Mouse (Mus musculus) megakaryocyte, embryonic 14.5 days (primary cell): ENCODE results near the gene Nrp2. TPM values are rescaled to one million over a fixed set of nuclear protein-coding genes. Genes with fewer than 3 reads are reported as not detected.

Experiments
- H3K27me3 ChIP-seq: replicated peaks from 2 replicates; pipeline ENCODE3; 2012; ENCODE audit warnings: inconsistent platforms
- H3K36me3 ChIP-seq: replicated peaks from 2 replicates; pipeline ENCODE3; 2012; ENCODE audit warnings: low read length, inconsistent platforms, mixed read lengths
- H3K4me1 ChIP-seq: 2 replicates; pipeline ENCODE4 v1.6.1; 2012; ENCODE audit warnings: inconsistent platforms
- H3K4me3 ChIP-seq: replicated peaks from 2 replicates; pipeline ENCODE3; 2012; ENCODE audit warnings: moderate library complexity, mild to moderate bottlenecking, inconsistent platforms
- H3K9me3 ChIP-seq: 2 replicates; pipeline ENCODE4 v1.6.1; 2012; ENCODE audit warnings: inconsistent platforms
- FLI1 ChIP-seq: IDR thresholded peaks from 2 replicates; pipeline ENCODE4 v1.6.1; 2012; ENCODE audit warnings: low read length, inconsistent platforms, mixed read lengths
- GATA1 ChIP-seq: IDR thresholded peaks from 3 replicates; pipeline ENCODE4 v1.6.1; 2012; ENCODE audit warnings: mixed read lengths, low read length, inconsistent platforms, borderline replicate concordance
- polyA plus RNA-seq: library from polyadenylated mRNA; stranded (reverse); fragments of >175 nt; gene quantifications from 2 replicates; pipeline ENCODE4 v1.2.3, GENCODE M21; 2012; ENCODE audit warnings: low replicate concordance; ENCODE audit not compliant: insufficient read depth

Nrp2 gene
- polyA plus RNA-seq, 1 experiment: 3.2 TPM

DNA sequence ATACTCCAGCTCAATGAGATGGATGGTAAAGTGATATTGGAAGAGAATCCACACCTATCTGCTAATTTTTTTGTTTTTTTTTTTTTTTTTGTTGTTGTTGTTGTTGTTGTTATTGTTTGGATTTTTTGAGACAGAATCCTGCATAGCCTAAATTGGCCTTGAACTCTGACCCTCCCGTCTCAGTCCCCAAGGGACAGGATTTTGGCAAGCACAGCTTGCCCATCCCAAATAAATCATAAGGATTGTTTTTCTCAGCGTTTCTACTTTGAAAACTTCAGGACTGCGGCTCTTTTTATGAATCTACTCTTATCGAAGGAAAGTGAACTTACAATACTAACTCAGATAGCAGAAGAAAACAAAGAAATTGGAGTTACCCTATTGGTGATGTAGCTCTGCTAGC lies 31.9 kb downstream of the Nrp2 start:
- H3K27me3 ChIP-seq: no peaks in the 10 kb centered on the region
- peaks cover 3% of the 10 kb centered on the region; the same call in 1 of the 2 replicates for H3K9me3 ChIP-seq
- no peaks in the 10 kb centered on the region for H3K36me3 ChIP-seq
- H3K4me1 ChIP-seq: no peaks in the 10 kb centered on the region
- H3K4me3 ChIP-seq: no peak overlapping the region
- TF ChIP-seq FLI1 (no peak), GATA1 (no peak)

DNA sequence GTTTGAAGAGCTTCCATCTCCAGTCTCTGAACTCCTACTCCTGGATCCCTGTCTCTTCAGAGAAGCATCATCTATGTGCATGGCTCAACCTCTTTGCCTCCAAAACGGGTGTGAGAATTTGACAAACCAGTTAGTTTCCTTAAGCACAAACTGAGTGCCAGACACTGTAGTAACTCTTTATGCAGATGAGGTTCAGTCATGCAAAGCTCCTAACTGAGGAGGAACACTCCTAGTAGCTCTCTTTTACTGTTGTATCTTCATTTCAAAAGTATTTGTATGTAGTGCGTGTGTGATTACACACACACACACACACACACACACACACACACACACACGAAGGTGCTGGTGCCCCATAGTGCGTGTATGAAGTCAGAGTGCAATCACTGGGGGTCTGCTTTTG lies 32.8 kb downstream of the Nrp2 start:
- H3K9me3 ChIP-seq: peaks cover 3% of the 10 kb centered on the region; the same call in 1 of the 2 replicates
- no peaks in the 10 kb centered on the region for H3K36me3 ChIP-seq
- no peaks in the 10 kb centered on the region for H3K4me1 ChIP-seq
- no peak overlapping the region for H3K4me3 ChIP-seq
- no peaks in the 10 kb centered on the region for H3K27me3 ChIP-seq
- TF ChIP-seq FLI1: no peak
- no peak for TF ChIP-seq GATA1

DNA sequence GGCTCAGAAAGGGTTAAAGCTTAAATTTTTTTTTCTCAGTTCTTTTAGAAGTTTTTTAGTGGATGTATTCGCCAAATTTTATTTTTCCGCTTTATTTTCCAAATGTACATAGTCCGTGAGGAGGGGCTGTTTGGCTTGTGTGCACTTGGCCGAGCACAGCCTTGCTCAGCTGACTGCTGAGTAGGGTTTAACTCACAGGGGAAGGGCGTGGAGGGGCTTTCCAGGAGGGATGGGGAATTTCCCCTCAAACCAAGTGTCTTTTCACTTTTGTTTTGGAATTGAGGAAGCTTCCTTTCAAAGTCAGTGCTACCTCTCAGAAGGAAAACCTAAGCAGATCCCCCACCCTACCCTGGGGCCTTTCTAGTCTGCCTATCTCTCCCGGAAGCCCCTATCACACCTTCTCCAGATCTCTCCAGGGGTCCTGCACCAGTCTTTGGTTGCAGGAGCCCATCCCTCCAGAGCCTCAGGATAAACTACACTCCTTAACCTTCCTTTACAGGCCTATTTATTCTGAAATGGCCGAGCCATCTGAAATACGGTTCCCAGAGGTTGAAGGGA lies 33.4 kb downstream of the Nrp2 start:
- H3K9me3 ChIP-seq: peaks cover 3% of the 10 kb centered on the region; the same call in 1 of the 2 replicates
- no peak for TF ChIP-seq FLI1
- no peak for TF ChIP-seq GATA1
- H3K27me3 ChIP-seq: no peaks in the 10 kb centered on the region
- H3K36me3 ChIP-seq: no peaks in the 10 kb centered on the region
- no peak overlapping the region for H3K4me3 ChIP-seq
- no peaks in the 10 kb centered on the region for H3K4me1 ChIP-seq

DNA sequence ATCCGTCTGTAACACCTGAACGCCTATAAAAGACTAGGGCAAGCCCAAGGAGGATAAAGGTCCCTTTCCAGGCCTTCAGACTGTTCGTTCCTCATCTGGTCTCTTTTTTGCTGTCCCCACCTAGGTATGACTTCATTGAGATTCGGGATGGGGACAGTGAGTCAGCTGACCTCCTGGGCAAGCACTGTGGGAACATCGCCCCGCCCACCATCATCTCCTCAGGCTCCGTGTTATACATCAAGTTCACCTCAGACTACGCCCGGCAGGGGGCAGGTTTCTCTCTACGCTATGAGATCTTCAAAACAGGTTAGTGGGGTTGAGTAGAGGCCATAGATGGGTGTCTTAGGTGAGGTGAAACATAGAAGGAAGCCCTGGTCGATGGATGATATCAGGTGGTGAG lies 35.1 kb downstream of the Nrp2 start:
- peaks cover 1% of the 10 kb centered on the region for H3K27me3 ChIP-seq
- H3K4me1 ChIP-seq: no peaks in the 10 kb centered on the region
- H3K9me3 ChIP-seq: peaks cover 3% of the 10 kb centered on the region; the same call in 1 of the 2 replicates
- H3K36me3 ChIP-seq: no peaks in the 10 kb centered on the region
- no peak overlapping the region for H3K4me3 ChIP-seq
- TF ChIP-seq GATA1 (no peak), FLI1 (no peak)

DNA sequence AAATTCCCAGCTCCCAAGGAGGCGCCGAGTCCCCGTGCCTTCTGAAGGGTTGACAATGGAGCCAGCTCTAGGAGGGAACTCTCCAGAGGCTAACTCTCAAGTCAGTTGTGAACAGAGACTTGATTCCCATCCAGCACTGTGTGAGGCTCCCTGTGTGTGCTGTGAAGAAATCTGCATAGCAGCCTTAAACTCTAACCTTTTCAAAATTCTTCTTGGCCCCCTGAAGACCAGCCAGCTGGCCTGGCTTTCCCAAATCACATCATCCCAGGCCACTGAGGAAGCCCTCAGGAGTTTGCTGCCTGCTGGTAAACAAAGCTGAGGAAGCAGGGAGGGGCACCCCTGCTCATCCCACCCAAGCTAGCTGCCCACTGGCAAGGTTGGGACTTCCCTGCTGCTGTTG lies 39.0 kb downstream of the Nrp2 start:
- H3K4me1 ChIP-seq: no peaks in the 10 kb centered on the region
- H3K9me3 ChIP-seq: peaks cover 5% of the 10 kb centered on the region; the same call in 1 of the 2 replicates
- no peaks in the 10 kb centered on the region for H3K36me3 ChIP-seq
- TF ChIP-seq GATA1 (no peak), FLI1 (no peak)
- peaks cover 6% of the 10 kb centered on the region for H3K27me3 ChIP-seq
- H3K4me3 ChIP-seq: no peak overlapping the region

DNA sequence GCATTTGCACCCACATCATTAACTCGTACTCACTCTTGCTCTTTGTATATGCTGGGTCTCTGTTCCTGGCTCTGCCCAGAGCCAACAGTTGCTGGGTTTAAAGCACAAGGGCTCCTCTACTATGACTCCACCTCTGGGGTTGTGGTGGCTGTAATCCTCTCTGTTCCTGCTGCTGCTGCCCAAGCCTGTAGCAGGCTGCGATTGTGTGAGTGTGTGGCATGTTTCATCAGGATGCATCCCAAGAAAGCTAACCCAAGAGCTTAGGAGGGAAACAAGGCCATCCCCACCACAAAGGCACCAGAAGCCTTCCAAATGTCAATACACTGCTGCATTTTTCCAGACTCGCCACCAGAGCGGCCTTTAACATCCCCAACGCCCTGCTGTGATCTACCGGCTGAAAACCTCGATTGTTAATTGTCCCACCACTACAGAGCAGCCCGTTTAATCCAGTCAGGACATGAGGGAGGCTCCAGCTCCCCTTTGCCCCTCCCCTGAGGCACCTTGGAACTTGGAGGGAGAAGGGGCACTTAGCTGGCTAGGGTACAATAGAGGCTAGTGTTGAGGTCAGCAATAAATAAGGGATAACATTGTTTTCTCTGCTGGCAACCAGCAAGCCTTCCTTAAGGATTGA lies 40.1 kb downstream of the Nrp2 start:
- TF ChIP-seq FLI1 (no peak), GATA1 (no peak)
- Histone ChIP-seq H3K36me3 (no peaks in the 10 kb centered on the region), H3K4me3 (no peak overlapping the region), H3K9me3 (peaks cover 5% of the 10 kb centered on the region; the same call in 1 of the 2 replicates), H3K27me3 (peaks cover 6% of the 10 kb centered on the region), H3K4me1 (no peaks in the 10 kb centered on the region)

DNA sequence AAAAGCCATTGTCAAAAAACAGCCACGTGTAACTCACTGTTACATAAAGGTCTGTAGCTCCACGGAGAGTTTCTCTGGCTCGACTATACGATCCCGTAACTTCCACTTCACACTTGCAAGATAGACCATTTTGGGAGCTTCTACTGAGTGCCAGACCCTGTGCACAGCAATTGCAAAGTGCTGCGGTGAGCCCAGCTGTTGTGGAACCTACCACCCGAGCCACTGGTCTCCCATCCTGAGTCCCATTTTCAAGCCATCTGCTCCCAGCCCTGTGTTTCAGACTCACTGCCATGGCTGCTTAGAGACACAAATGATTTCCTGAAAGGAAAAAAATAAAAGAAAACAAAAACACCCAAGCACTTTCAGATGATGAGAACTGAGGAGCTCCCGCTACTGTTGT lies 42.8 kb downstream of the Nrp2 start:
- TF ChIP-seq FLI1: no peak
- no peak for TF ChIP-seq GATA1
- no peaks in the 10 kb centered on the region for H3K36me3 ChIP-seq
- peaks cover 6% of the 10 kb centered on the region for H3K27me3 ChIP-seq
- H3K4me3 ChIP-seq: no peak overlapping the region
- peaks cover 6% of the 10 kb centered on the region for H3K4me1 ChIP-seq
- 0 out of 2 replicates have a peak, but pooled peaks cover 3% of the 10 kb centered on the region for H3K9me3 ChIP-seq

DNA sequence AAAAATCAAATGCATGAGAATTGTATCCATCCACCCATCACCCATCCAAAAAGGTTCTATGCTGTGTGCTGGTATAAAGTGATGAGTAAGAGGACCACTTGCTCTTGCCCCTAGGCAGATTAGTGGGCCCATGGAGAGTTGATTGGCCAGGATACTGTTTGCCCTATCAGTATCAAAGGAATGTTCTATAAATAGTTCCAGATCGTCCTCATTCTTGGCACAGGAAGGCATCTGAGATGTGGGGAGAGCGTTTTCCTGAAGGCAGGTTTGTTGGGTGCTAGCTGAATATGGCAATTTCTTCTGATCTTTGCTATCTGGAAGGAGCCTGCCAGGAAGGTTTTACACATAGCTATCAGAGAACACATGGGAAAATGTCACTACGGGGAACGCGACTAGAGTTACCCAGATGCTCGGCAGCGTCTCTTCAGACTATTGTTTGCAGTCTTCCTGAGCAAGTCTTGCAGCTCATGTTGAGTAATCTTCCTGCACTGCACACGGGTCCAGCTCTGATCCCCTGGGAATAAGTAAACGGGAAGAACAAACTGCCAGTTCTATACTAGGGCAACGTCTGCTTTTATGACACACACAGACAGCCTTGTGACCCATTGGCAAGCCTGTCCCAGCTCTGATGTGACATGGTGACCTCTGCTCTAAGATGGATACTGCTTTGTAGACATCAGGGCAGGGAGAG lies 44.5 kb downstream of the Nrp2 start:
- 0 out of 2 replicates have a peak, but pooled peaks cover 3% of the 10 kb centered on the region for H3K9me3 ChIP-seq
- no peaks in the 10 kb centered on the region for H3K36me3 ChIP-seq
- peaks cover 6% of the 10 kb centered on the region for H3K27me3 ChIP-seq
- H3K4me1 ChIP-seq: peaks cover 22% of the 10 kb centered on the region
- H3K4me3 ChIP-seq: no peak overlapping the region
- TF ChIP-seq GATA1 (no peak), FLI1 (no peak)

DNA sequence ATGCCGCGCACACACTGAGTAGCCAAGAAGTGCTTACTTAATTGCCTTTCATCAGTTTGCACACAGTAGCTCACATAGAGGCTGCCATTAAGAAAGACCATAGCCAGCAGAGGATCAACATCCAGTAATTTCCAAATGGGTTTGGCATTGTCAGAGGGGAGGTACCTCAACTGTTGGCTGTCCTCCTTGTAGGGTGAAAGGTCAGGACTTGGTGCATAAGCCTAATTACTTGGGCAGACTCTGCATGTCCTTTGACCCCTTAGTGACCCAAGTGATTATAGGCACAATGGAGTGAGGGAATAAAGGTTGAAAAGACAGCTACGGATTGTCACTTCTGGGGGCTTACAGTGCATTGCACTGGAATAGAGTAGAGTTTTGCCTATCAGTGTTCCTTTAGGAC lies 45.3 kb downstream of the Nrp2 start:
- no peaks in the 10 kb centered on the region for H3K36me3 ChIP-seq
- H3K4me1 ChIP-seq: peaks cover 22% of the 10 kb centered on the region
- H3K4me3 ChIP-seq: no peak overlapping the region
- H3K9me3 ChIP-seq: 0 out of 2 replicates have a peak, but pooled peaks cover 3% of the 10 kb centered on the region
- peaks cover 3% of the 10 kb centered on the region for H3K27me3 ChIP-seq
- TF ChIP-seq FLI1 (no peak), GATA1 (no peak)

DNA sequence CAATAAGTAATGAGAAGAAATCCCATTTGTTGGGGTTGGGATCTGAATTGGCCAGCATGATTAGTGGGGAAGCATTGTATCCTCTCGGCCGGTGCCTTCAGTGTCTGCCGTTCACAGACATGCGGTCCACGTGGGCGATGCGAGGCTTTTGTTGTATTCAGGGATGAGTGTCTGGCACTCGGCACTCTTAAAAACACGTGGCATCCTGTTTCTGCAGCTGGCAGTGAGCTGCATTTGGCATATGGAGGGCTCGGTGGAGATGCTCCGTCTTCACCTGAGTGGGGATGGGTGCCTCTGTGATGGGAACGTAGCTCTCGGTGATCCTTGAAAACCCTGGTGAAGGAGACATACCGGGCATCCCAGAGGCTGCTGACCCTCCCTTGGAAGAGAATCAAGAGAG lies 46.6 kb downstream of the Nrp2 start:
- Histone ChIP-seq H3K27me3 (no peaks in the 10 kb centered on the region), H3K9me3 (no peaks in the 10 kb centered on the region), H3K4me3 (no peak overlapping the region), H3K36me3 (no peaks in the 10 kb centered on the region), H3K4me1 (peaks cover 22% of the 10 kb centered on the region)
- no peak for TF ChIP-seq GATA1
- TF ChIP-seq FLI1: no peak
